Mouse (Mus musculus) embryonic fibroblast, embryonic 13.5 days (primary cell): ENCODE measurements at regions not wholly inside any gene's neighbourhood (a gene's known extent, or its start where the extent isn't known, plus 50 kb on each side); places are given as distances from the start of the nearest gene placed in this dataset.

ENCODE experiments used
- CTCF ChIP-seq: IDR thresholded peaks from 2 replicates; pipeline ENCODE4 v1.5.1; 2011; ENCODE audit warnings: mild to moderate bottlenecking, control low read depth, low read length, moderate library complexity, borderline replicate concordance; ENCODE audit not compliant: insufficient read depth
- POLR2A ChIP-seq: IDR thresholded peaks from 2 replicates; pipeline ENCODE4 v1.6.1; 2011; ENCODE audit warnings: low read depth, mild to moderate bottlenecking, control low read depth, low read length, moderate library complexity

GRCm38 (mm10) chr4:75355621-75356020, 77.5 kb upstream of the Dmac1 start:
- no peak for TF ChIP-seq CTCF
- no peak for TF ChIP-seq POLR2A
